Mouse (Mus musculus): ENCODE results near the gene Tceal9.

Tceal9 gene

GRCm38 (mm10) chrX:136270393-136271111 is 25.7 kb downstream of the Tceal9 start:
- DNase-seq: peak in 1 of 2 experiments; percentile 9

GRCm38 (mm10) chrX:136274542-136274941 is 29.7 kb downstream of the Tceal9 start:
- no peak for DNase-seq

DNA sequence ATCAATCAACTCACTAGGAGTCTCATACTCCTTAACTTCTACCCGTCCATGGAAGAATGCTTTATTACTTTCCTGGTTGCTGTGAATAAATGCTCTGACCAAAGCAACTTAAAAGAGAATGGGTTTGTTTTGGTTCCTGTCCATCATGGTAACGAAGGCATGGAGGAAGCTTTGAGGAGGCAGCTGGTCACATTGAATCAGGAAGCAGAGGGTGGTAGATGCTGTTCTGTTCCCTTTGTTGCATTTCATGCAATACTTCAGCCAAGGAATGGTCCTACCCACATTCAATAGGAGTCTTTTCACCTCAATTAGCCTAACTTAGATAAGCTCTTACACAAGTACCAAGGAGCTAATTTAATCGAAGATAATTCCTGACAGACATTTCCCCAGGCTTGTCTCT is 30.5 kb downstream of the Tceal9 start:
- no peak for DNase-seq

- DNase-seq: no peak
Measured at GRCm38 (mm10) chrX:136277577-136277976, 32.7 kb downstream of the Tceal9 start.

GRCm38 (mm10) chrX:136278401-136278800 is 33.5 kb downstream of the Tceal9 start:
- no peak for DNase-seq

- DNase-seq: no peak
Measured at GRCm38 (mm10) chrX:136279410-136279809, 34.5 kb downstream of the Tceal9 start.

DNA sequence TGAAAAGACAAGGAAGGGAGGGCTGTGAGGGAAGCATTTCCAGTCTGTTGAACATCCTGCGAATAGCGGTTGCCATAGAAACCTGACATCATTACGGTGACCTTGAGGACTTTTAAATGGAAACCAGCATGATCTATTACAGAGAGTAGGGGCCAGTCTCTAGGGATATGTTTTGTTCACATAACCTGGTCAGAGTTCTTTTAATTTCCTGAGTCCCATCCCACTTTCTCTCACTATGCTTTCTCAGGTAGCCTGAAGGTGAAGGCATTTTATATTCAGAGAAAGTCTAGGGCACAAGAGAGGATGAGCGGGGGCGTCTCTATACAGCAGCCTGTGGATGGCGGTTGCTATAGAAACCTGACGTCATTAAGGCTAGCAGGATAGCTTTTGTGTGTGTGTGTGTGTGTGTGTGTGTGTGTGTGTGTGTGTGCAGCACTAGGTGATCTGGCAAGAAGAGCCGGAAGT is 46.0 kb downstream of the Tceal9 start:
- DNase-seq: no peak

Measured in thymus, adult 18-20 months (tissue).